Mouse (Mus musculus): ENCODE data around the gene Zfp658.

GRCm38 (mm10) chr7:43544225-43544977, 17.7 kb upstream of the Zfp658 start, which contains the start of gene Cd33:
- no peak for TF ChIP-seq POLR2AphosphoS5 (IDR thresholded peaks at IDR 0.05; ENCODE audit: insufficient replicate concordance, low read depth, low read length)
- no peak for TF ChIP-seq CTCF (IDR thresholded peaks at IDR 0.05; ENCODE audit: low read depth, low read length)
- no peak for TF ChIP-seq TAL1 (conservative IDR thresholded peaks at IDR 0.05; ENCODE audit: low read depth, low read length)
